Mouse (Mus musculus) liver, postnatal 0 days (tissue): ENCODE measurements around the gene Qk. TPM values are rescaled to one million over a fixed set of nuclear protein-coding genes. Genes with fewer than 3 reads are reported as not detected.

Experiments used
- ATAC-seq: fragments of 200-750 bp; cut with Nextera tagmentation; 2 replicates; pipeline ENCODE4 v1.8.0; 2017; ENCODE audit warnings: mild to moderate bottlenecking, moderate library complexity
- DNase-seq: peaks from one replicate; pipeline ENCODE4 v3.0.0-alpha.2; 2016
- H3K27ac ChIP-seq: fragments of 300-500 bp; sonication (generic); 2 replicates; pipeline ENCODE4 v1.5.1; 2014; ENCODE audit warnings: antibody characterized with exemption, moderate library complexity, mild to moderate bottlenecking, low read depth
- H3K27me3 ChIP-seq: fragments of 300-500 bp; sonication (generic); 2 replicates; pipeline ENCODE4 v1.6.1; 2014; ENCODE audit warnings: low read length, control low read depth, mixed read lengths; ENCODE audit not compliant: insufficient read depth
- H3K36me3 ChIP-seq: fragments of 300-500 bp; sonication (generic); replicated peaks from 2 replicates; pipeline ENCODE4 v1.6.1; 2014; ENCODE audit warnings: mild to moderate bottlenecking, control low read depth, low read length, moderate library complexity, mixed read lengths; ENCODE audit not compliant: insufficient read depth
- H3K4me1 ChIP-seq: fragments of 300-500 bp; sonication (generic); 2 replicates; pipeline ENCODE4 v1.6.1; 2014; ENCODE audit warnings: antibody characterized with exemption, mild to moderate bottlenecking, control low read depth; ENCODE audit not compliant: insufficient read depth
- H3K4me2 ChIP-seq: fragments of 300-500 bp; sonication (generic); 2 replicates; pipeline ENCODE4 v1.6.1; 2014; ENCODE audit warnings: low read depth, mild to moderate bottlenecking, low read length, moderate library complexity, mixed read lengths
- H3K4me3 ChIP-seq: fragments of 300-500 bp; sonication (generic); 2 replicates; pipeline ENCODE4 v1.5.1; 2014; ENCODE audit warnings: low read depth, low read length
- H3K9ac ChIP-seq: fragments of 300-500 bp; sonication (generic); replicated peaks from 2 replicates; pipeline ENCODE4 v1.6.1; 2014; ENCODE audit warnings: mild to moderate bottlenecking, moderate library complexity
- H3K9me3 ChIP-seq: fragments of 300-500 bp; sonication (generic); 2 replicates; pipeline ENCODE4 v1.6.1; 2016; ENCODE audit warnings: mild to moderate bottlenecking, control low read depth, low read length, mixed read lengths
- CTCF ChIP-seq: sonication (generic); IDR thresholded peaks from 2 replicates; pipeline ENCODE4 v1.5.1; 2016; ENCODE audit warnings: antibody characterized with exemption, low read depth
- EP300 ChIP-seq: IDR thresholded peaks from 2 replicates; pipeline ENCODE4 v1.6.1; 2016; ENCODE audit warnings: antibody characterized with exemption, low read depth, mild to moderate bottlenecking
- WGBS: fragments of 180-500 bp; shearing (Covaris S2); extraction: QIAGEN DNeasy Blood & Tissue Kit; methylation state at CpG from one replicate; pipeline ENCODE4 v1.1.7; 2014; ENCODE audit not compliant: insufficient replicate concordance; 5-methylcytosine and 5-hydroxymethylcytosine counted together
- polyA plus RNA-seq: library from polyadenylated mRNA; unstranded; fragments of >200 nt; fragmentation: Nextera tagmentation; extraction: Ambion mirVana; gene quantifications from 2 replicates; pipeline ENCODE4 v1.2.1, GENCODE M21; 2015

Qk gene
- polyA plus RNA-seq, 1 experiment from 2014 or later, result 9.9 TPM

- Histone ChIP-seq H3K4me2 (no peak overlapping the region), H3K4me1 (0 out of 2 replicates have a peak, but pooled peaks cover 3% of the 10 kb centered on the region), H3K27me3 (no peaks in the 10 kb centered on the region), H3K27ac (no peak overlapping the region), H3K36me3 (no peaks in the 10 kb centered on the region), H3K9ac (no peak overlapping the region), H3K4me3 (no peak overlapping the region), H3K9me3 (no peaks in the 10 kb centered on the region)
- ATAC-seq, result no peak
- TF ChIP-seq EP300 (no peak), CTCF (no peak)
- whole genome bisulfite sequencing, result 74% methylated on average over 4 of the region's 4 CpGs
- DNase-seq, result no peak
Measured at GRCm38 (mm10) chr17:10251252-10251958, 68.2 kb downstream of the Qk start.

- 82% methylated on average over 1 of the region's 1 CpGs for WGBS
- TF ChIP-seq EP300, result no peak
- TF ChIP-seq CTCF, result no peak
- no peaks in the 10 kb centered on the region for H3K27me3 ChIP-seq
Measured at GRCm38 (mm10) chr17:10240081-10240480, 79.6 kb downstream of the Qk start.

GRCm38 (mm10) chr17:10236595-10236994 is 83.1 kb downstream of the Qk start:
- Histone ChIP-seq H3K27me3 (no peaks in the 10 kb centered on the region), H3K27ac (no peak overlapping the region), H3K36me3 (no peaks in the 10 kb centered on the region), H3K9ac (no peak overlapping the region), H3K4me1 (no peaks in the 10 kb centered on the region; the same call in 1 of the 2 replicates), H3K4me3 (no peak overlapping the region), H3K4me2 (no peak overlapping the region), H3K9me3 (no peaks in the 10 kb centered on the region)
- ATAC-seq (no peak), DNase-seq (no peak)
- TF ChIP-seq EP300 (no peak), CTCF (no peak)
- 60% methylated on average over 2 of the region's 2 CpGs for WGBS

More at GRCm38 (mm10) chr17:10240081-10240480, 79.6 kb downstream of the Qk start:
- Histone ChIP-seq H3K9me3 (no peaks in the 10 kb centered on the region), H3K9ac (no peak overlapping the region), H3K36me3 (no peaks in the 10 kb centered on the region), H3K4me3 (no peak overlapping the region), H3K4me1 (no peaks in the 10 kb centered on the region; the same call in 1 of the 2 replicates), H3K27ac (no peak overlapping the region), H3K4me2 (no peak overlapping the region)
- no peak for DNase-seq
- ATAC-seq, result no peak

- Histone ChIP-seq H3K27ac (no peak overlapping the region), H3K4me1 (no peaks in the 10 kb centered on the region; the same call in 1 of the 2 replicates), H3K9ac (no peak overlapping the region), H3K4me2 (no peak overlapping the region), H3K36me3 (no peaks in the 10 kb centered on the region), H3K9me3 (no peaks in the 10 kb centered on the region), H3K27me3 (no peaks in the 10 kb centered on the region), H3K4me3 (no peak overlapping the region)
- ATAC-seq (no peak), DNase-seq (no peak)
- 83% methylated on average over 3 of the region's 3 CpGs for WGBS
- TF ChIP-seq CTCF (no peak), EP300 (no peak)
Measured at GRCm38 (mm10) chr17:10232406-10232805, 87.2 kb downstream of the Qk start.

- ATAC-seq (no peak), DNase-seq (no peak)
- no peak overlapping the region for H3K27ac ChIP-seq
- TF ChIP-seq EP300, result no peak
- TF ChIP-seq CTCF, result no peak
- no peaks in the 10 kb centered on the region for H3K9me3 ChIP-seq
- 92% methylated on average over 3 of the region's 3 CpGs for WGBS
- H3K27me3 ChIP-seq, result no peaks in the 10 kb centered on the region
- H3K4me3 ChIP-seq, result no peak overlapping the region
- H3K4me1 ChIP-seq, result no peaks in the 10 kb centered on the region
- H3K36me3 ChIP-seq, result no peaks in the 10 kb centered on the region
- H3K9ac ChIP-seq, result no peak overlapping the region
- H3K4me2 ChIP-seq, result no peak overlapping the region
Measured at GRCm38 (mm10) chr17:10227798-10228538, 91.7 kb downstream of the Qk start.

- TF ChIP-seq CTCF (no peak), EP300 (no peak)
- no peak overlapping the region for H3K27ac ChIP-seq
- H3K36me3 ChIP-seq, result peaks cover 16% of the 10 kb centered on the region
- no peak overlapping the region for H3K4me2 ChIP-seq
- WGBS, result 80% methylated on average over 5 of the region's 5 CpGs
- H3K4me3 ChIP-seq, result no peak overlapping the region
- ATAC-seq, result no peak
- H3K9ac ChIP-seq, result no peak overlapping the region
- no peak for DNase-seq
- no peaks in the 10 kb centered on the region for H3K4me1 ChIP-seq
- H3K27me3 ChIP-seq, result no peaks in the 10 kb centered on the region
- no peaks in the 10 kb centered on the region for H3K9me3 ChIP-seq
Measured at GRCm38 (mm10) chr17:10216164-10216563, 103.5 kb downstream of the Qk start.
